Mouse (Mus musculus) kidney, postnatal 0 days (tissue): ENCODE measurements at regions not wholly inside any gene's neighbourhood (a gene's known extent, or its start where the extent isn't known, plus 50 kb on each side); places are given as distances from the start of the nearest gene placed in this dataset.

Experiments used
- ATAC-seq: fragments of 200-750 bp; cut with Nextera tagmentation; replicated peaks from 2 replicates; pipeline ENCODE4 v1.8.0; 2017; ENCODE audit warnings: low read depth, moderate number of reproducible peaks, moderate TSS enrichment, moderate library complexity; ENCODE audit not compliant: low FRiP score
- DNase-seq: peaks from one replicate; pipeline ENCODE4 v3.0.0-alpha.2; 2016; ENCODE audit warnings: low spot score
- H3K27ac ChIP-seq: fragments of 300-500 bp; sonication (generic); 2 replicates; pipeline ENCODE4 v1.5.1; 2014; ENCODE audit warnings: mild to moderate bottlenecking
- H3K27me3 ChIP-seq: fragments of 300-500 bp; sonication (generic); 2 replicates; pipeline ENCODE4 v1.6.1; 2014; ENCODE audit warnings: low read length, mixed read lengths; ENCODE audit not compliant: insufficient read depth
- H3K36me3 ChIP-seq: fragments of 300-500 bp; sonication (generic); 2 replicates; pipeline ENCODE4 v1.6.1; 2014; ENCODE audit warnings: low read length, mixed read lengths; ENCODE audit not compliant: insufficient read depth
- H3K4me1 ChIP-seq: fragments of 300-500 bp; sonication (generic); replicated peaks from 2 replicates; pipeline ENCODE4 v1.6.1; 2014; ENCODE audit warnings: antibody characterized with exemption, low read length, mixed read lengths; ENCODE audit not compliant: insufficient read depth
- H3K4me2 ChIP-seq: fragments of 300-500 bp; sonication (generic); 2 replicates; pipeline ENCODE4 v1.6.1; 2014; ENCODE audit warnings: mild to moderate bottlenecking, low read length, moderate library complexity, mixed read lengths
- H3K4me3 ChIP-seq: fragments of 300-500 bp; sonication (generic); replicated peaks from 2 replicates; pipeline ENCODE4 v1.5.1; 2014; ENCODE audit warnings: low read depth, low read length
- H3K9ac ChIP-seq: fragments of 300-500 bp; sonication (generic); 2 replicates; pipeline ENCODE4 v1.6.1; 2014; ENCODE audit warnings: low read depth, low read length
- H3K9me3 ChIP-seq: fragments of 300-500 bp; sonication (generic); replicated peaks from 2 replicates; pipeline ENCODE4 v1.6.1; 2016; ENCODE audit warnings: low read length, inconsistent platforms, mixed read lengths
- CTCF ChIP-seq: IDR thresholded peaks from 2 replicates; pipeline ENCODE4 v1.5.1; 2016; ENCODE audit warnings: antibody characterized with exemption, low read depth, mild to moderate bottlenecking, moderate library complexity
- WGBS: fragments of 180-500 bp; shearing (Covaris S2); extraction: QIAGEN DNeasy Blood & Tissue Kit; methylation state at CpG from one replicate; pipeline ENCODE4 v1.1.7; 2014; 5-methylcytosine and 5-hydroxymethylcytosine counted together

GRCm38 (mm10) chr8:92057857-92058256 lies 256.0 kb upstream of the Irx3 start:
- no peak for ATAC-seq
- WGBS, result 54% methylated on average over 8 of the region's 8 CpGs
- no peak overlapping the region for H3K4me2 ChIP-seq
- no peak overlapping the region for H3K4me3 ChIP-seq
- no peaks in the 10 kb centered on the region for H3K4me1 ChIP-seq
- H3K9me3 ChIP-seq, result no peaks in the 10 kb centered on the region
- H3K27me3 ChIP-seq, result no peaks in the 10 kb centered on the region
- DNase-seq, result no peak
- no peak overlapping the region for H3K9ac ChIP-seq
- no peak for TF ChIP-seq CTCF
- H3K36me3 ChIP-seq, result no peaks in the 10 kb centered on the region
- no peak overlapping the region for H3K27ac ChIP-seq

GRCm38 (mm10) chr8:92055590-92055989 lies 253.7 kb upstream of the Irx3 start:
- Histone ChIP-seq H3K27ac (no peak overlapping the region), H3K4me3 (no peak overlapping the region), H3K9me3 (no peaks in the 10 kb centered on the region), H3K4me2 (no peak overlapping the region), H3K27me3 (no peaks in the 10 kb centered on the region), H3K36me3 (no peaks in the 10 kb centered on the region), H3K4me1 (no peaks in the 10 kb centered on the region), H3K9ac (no peak overlapping the region)
- DNase-seq (no peak), ATAC-seq (no peak)
- 87% methylated on average over 4 of the region's 4 CpGs for WGBS
- TF ChIP-seq CTCF, result no peak

- Histone ChIP-seq H3K27me3 (no peaks in the 10 kb centered on the region), H3K9me3 (no peaks in the 10 kb centered on the region), H3K36me3 (no peaks in the 10 kb centered on the region), H3K4me3 (no peak overlapping the region), H3K9ac (no peak overlapping the region), H3K4me1 (no peaks in the 10 kb centered on the region), H3K27ac (no peak overlapping the region), H3K4me2 (no peak overlapping the region)
- DNase-seq (no peak), ATAC-seq (no peak)
- WGBS, result 74% methylated on average over 3 of the region's 3 CpGs
- no peak for TF ChIP-seq CTCF
Measured at GRCm38 (mm10) chr8:92044695-92045094, 242.8 kb upstream of the Irx3 start.

GRCm38 (mm10) chr8:92042951-92043350 lies 241.1 kb upstream of the Irx3 start:
- no peak for ATAC-seq
- 20% methylated on average over 6 of the region's 6 CpGs for WGBS
- Histone ChIP-seq H3K9me3 (no peaks in the 10 kb centered on the region), H3K27me3 (no peaks in the 10 kb centered on the region), H3K4me2 (no peak overlapping the region), H3K4me3 (no peak overlapping the region), H3K36me3 (no peaks in the 10 kb centered on the region), H3K9ac (no peak overlapping the region), H3K4me1 (no peaks in the 10 kb centered on the region), H3K27ac (no peak overlapping the region)
- TF ChIP-seq CTCF, result no peak
- no peak for DNase-seq

- Histone ChIP-seq H3K4me3 (no peak overlapping the region), H3K27me3 (peaks cover 10% of the 10 kb centered on the region), H3K4me2 (no peak overlapping the region), H3K4me1 (no peaks in the 10 kb centered on the region), H3K9ac (no peak overlapping the region), H3K27ac (no peak overlapping the region), H3K9me3 (no peaks in the 10 kb centered on the region), H3K36me3 (no peaks in the 10 kb centered on the region)
- ATAC-seq, result no peak
- TF ChIP-seq CTCF, result no peak
- DNase-seq, result no peak
- WGBS, result 45% methylated on average over 9 of the region's 9 CpGs
Measured at GRCm38 (mm10) chr8:92029954-92030353, 228.1 kb upstream of the Irx3 start.

- H3K27ac ChIP-seq, result no peak overlapping the region
- ATAC-seq (no peak), DNase-seq (no peak)
- H3K4me1 ChIP-seq, result no peaks in the 10 kb centered on the region
- no peak for TF ChIP-seq CTCF
- H3K9me3 ChIP-seq, result no peaks in the 10 kb centered on the region
- H3K27me3 ChIP-seq, result peaks cover 10% of the 10 kb centered on the region
- no peak overlapping the region for H3K4me3 ChIP-seq
- H3K36me3 ChIP-seq, result no peaks in the 10 kb centered on the region
- 15% methylated on average over 6 of the region's 6 CpGs for WGBS
- H3K9ac ChIP-seq, result no peak overlapping the region
- no peak overlapping the region for H3K4me2 ChIP-seq
Measured at GRCm38 (mm10) chr8:92029516-92029915, 227.6 kb upstream of the Irx3 start.

GRCm38 (mm10) chr8:92028308-92028707 lies 226.4 kb upstream of the Irx3 start:
- Histone ChIP-seq H3K36me3 (no peaks in the 10 kb centered on the region), H3K27ac (no peak overlapping the region), H3K9me3 (no peaks in the 10 kb centered on the region), H3K4me1 (no peaks in the 10 kb centered on the region), H3K9ac (no peak overlapping the region), H3K4me3 (no peak overlapping the region), H3K27me3 (peaks cover 13% of the 10 kb centered on the region), H3K4me2 (no peak overlapping the region)
- no peak for ATAC-seq
- TF ChIP-seq CTCF, result no peak
- WGBS, result 25% methylated on average over 6 of the region's 6 CpGs
- DNase-seq, result no peak
